Mouse (Mus musculus) ES-Bruce4 (cell line): ENCODE measurements around the gene Exoc3l. TPM values are rescaled to one million over a fixed set of nuclear protein-coding genes. Genes with fewer than 3 reads are reported as not detected.

ENCODE experiments used
- H3K27ac ChIP-seq: 2 replicates; pipeline ENCODE4 v1.5.1; 2012; ENCODE audit warnings: low read length, inconsistent platforms; ENCODE audit not compliant: insufficient read depth
- H3K27me3 ChIP-seq: 2 replicates; pipeline ENCODE4 v1.6.1; 2012; ENCODE audit warnings: mild to moderate bottlenecking, low read length, inconsistent platforms; ENCODE audit not compliant: control insufficient read depth, poor library complexity, insufficient read depth, severe bottlenecking
- H3K36me3 ChIP-seq: 2 replicates; pipeline ENCODE4 v1.6.1; 2012; ENCODE audit warnings: inconsistent platforms, mild to moderate bottlenecking, low read length, moderate library complexity; ENCODE audit not compliant: control insufficient read depth, poor library complexity, insufficient read depth, severe bottlenecking
- H3K4me1 ChIP-seq: one replicate; pipeline ENCODE4 v1.8.1; 2011; ENCODE audit warnings: low read length; ENCODE audit not compliant: control insufficient read depth, insufficient read depth
- H3K4me3 ChIP-seq: 2 replicates; pipeline ENCODE4 v1.5.1; 2011; ENCODE audit warnings: low read depth, mild to moderate bottlenecking, low read length
- H3K9ac ChIP-seq: 2 replicates; pipeline ENCODE4 v1.6.1; 2012; ENCODE audit warnings: low read depth, mild to moderate bottlenecking, inconsistent platforms; ENCODE audit not compliant: poor library complexity, severe bottlenecking
- H3K9me3 ChIP-seq: replicated peaks from 2 replicates; pipeline ENCODE4 v1.6.1; 2012; ENCODE audit warnings: mild to moderate bottlenecking, low read length, inconsistent platforms; ENCODE audit not compliant: control insufficient read depth, poor library complexity, insufficient read depth, severe bottlenecking
- CTCF ChIP-seq: IDR thresholded peaks from one replicate; pipeline ENCODE4 v1.8.1; 2011; ENCODE audit warnings: low read depth, low read length
- EP300 ChIP-seq: IDR thresholded peaks from 2 replicates; pipeline ENCODE4 v1.6.1; 2011; ENCODE audit warnings: low read depth, low read length; ENCODE audit not compliant: insufficient read depth
- POLR2A ChIP-seq: IDR thresholded peaks from one replicate; pipeline ENCODE4 v1.8.1; 2011; ENCODE audit warnings: low read length; ENCODE audit not compliant: insufficient read depth
- polyA plus RNA-seq: library from polyadenylated mRNA; stranded (reverse); fragments of >200 nt; gene quantifications from 2 replicates; pipeline ENCODE4 v1.2.4, GENCODE M21; 2011; ENCODE audit warnings: low read depth; ENCODE audit not compliant: missing spikeins, insufficient read depth, insufficient read length

The Exoc3l gene
- polyA plus RNA-seq, 1 experiment = 2.3 TPM

- no peaks in the 10 kb centered on the region for H3K9me3 ChIP-seq
- no peak for TF ChIP-seq EP300
- TF ChIP-seq POLR2A = no peak
- TF ChIP-seq CTCF = no peak
- no peak overlapping the region for H3K4me3 ChIP-seq
- H3K27me3 ChIP-seq = no peaks in the 10 kb centered on the region
- H3K27ac ChIP-seq = no peak overlapping the region
- no peaks in the 10 kb centered on the region for H3K36me3 ChIP-seq
- H3K9ac ChIP-seq = no peak overlapping the region
- H3K4me1 ChIP-seq = no peaks in the 10 kb centered on the region
These were observed 22.0 kb upstream of the Exoc3l start for GRCm38 (mm10) chr8:105317941-105318340.

- no peak overlapping the region for H3K4me3 ChIP-seq
- no peaks in the 10 kb centered on the region for H3K9me3 ChIP-seq
- H3K9ac ChIP-seq = no peak overlapping the region
- TF ChIP-seq POLR2A (no peak), EP300 (no peak), CTCF (no peak)
- no peaks in the 10 kb centered on the region for H3K4me1 ChIP-seq
- no peaks in the 10 kb centered on the region for H3K36me3 ChIP-seq
- no peaks in the 10 kb centered on the region for H3K27me3 ChIP-seq
- no peak overlapping the region for H3K27ac ChIP-seq
These were observed 19.3 kb upstream of the Exoc3l start for GRCm38 (mm10) chr8:105315073-105315769.

DNA sequence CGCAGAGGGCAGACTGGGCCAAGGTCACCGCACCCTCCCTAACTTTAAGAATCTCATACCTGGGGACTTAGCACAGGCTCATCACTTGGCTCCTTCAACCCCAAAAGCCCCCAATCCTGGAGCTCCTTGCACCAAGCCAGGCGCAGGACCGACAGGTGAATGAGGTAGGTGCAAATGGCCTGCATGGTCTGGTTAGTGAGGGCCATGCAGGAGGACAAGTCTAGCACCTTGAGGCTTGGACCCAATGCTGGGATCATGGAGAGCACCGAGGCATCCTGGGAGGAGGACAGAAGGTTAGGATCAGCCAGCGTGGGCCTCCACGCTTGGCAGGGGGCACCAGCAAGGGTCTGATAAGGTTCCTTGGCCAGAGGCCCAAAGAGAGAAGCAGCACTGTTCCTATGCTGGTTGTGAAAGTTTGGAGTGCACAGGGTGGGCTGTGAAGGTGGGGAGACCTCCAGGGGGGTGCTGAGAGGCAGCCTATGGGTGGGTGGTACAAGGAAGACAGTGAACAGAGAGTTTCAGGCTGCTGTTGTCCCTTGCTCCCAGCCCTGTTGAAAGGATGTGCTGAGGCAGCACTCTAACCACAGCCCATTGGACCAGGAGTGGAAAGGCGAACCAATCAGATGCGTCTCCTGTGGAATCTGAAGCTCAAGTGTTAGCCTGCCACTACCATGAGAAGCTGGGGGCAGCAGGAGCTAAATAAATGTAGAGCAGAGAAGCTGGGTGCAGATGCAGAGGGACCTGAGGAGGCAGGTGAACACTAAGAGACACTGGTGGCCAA, 17.9 kb upstream of the Exoc3l start:
- Histone ChIP-seq H3K9ac (no peak overlapping the region), H3K9me3 (no peaks in the 10 kb centered on the region), H3K4me3 (no peak overlapping the region), H3K27me3 (no peaks in the 10 kb centered on the region), H3K27ac (no peak overlapping the region), H3K4me1 (no peaks in the 10 kb centered on the region), H3K36me3 (no peaks in the 10 kb centered on the region)
- TF ChIP-seq CTCF (no peak), POLR2A (no peak), EP300 (no peak)

DNA sequence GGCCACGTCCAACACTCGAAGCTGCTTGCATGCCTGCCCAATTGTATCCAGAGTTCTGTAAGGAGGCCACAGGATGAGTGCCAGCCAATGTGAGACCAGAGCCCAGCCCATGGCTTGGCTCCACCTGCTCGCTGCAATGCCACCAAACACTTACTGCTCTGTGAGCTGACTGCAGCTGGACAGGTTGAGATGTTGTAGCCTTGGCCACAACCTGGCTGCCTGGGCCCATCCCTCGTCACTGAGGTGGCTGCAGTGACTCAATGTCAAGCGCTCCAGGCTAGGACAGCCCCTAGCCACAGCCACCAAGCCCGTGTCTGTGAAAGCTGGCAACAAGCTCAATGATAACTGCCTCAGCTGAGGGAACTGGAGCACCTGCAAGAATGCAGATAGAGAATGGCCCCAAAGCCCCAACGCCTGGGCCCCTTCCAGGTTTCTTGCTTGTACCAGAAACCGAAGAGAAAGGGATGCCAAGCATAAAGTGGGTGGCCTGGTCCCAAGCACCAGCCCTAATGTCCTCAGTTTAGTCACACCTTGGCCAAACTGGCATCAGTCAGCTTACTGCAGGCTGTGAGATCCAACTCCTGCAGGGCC, 17.1 kb upstream of the Exoc3l start:
- H3K9ac ChIP-seq = no peak overlapping the region
- H3K27me3 ChIP-seq = no peaks in the 10 kb centered on the region
- H3K36me3 ChIP-seq = 0 out of 2 replicates have a peak, but pooled peaks cover 1% of the 10 kb centered on the region
- no peak overlapping the region for H3K27ac ChIP-seq
- TF ChIP-seq EP300 (no peak), POLR2A (no peak), CTCF (no peak)
- H3K9me3 ChIP-seq = no peaks in the 10 kb centered on the region
- no peak overlapping the region for H3K4me3 ChIP-seq
- H3K4me1 ChIP-seq = no peaks in the 10 kb centered on the region

DNA sequence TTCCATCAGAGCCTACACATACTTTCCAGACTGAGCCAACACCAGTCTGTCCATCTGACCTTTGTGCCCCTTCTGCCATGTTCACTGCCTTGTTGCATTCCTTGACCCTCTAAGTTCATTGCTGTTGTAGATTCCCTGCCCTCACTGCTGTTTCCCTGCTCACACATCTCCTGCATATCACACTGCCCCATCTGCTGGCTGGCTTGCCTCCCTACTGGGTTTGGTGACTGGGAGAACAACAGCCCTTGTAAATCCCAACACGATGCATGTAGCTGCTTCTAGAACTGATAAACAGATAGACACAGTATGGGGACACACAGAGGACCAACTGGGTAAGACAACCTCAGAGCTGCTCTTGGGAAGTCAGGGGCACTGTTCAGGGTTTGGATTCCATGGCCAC, 15.8 kb upstream of the Exoc3l start:
- Histone ChIP-seq H3K36me3 (0 out of 2 replicates have a peak, but pooled peaks cover 6% of the 10 kb centered on the region), H3K27ac (no peak overlapping the region), H3K4me3 (no peak overlapping the region), H3K4me1 (no peaks in the 10 kb centered on the region), H3K27me3 (no peaks in the 10 kb centered on the region), H3K9me3 (no peaks in the 10 kb centered on the region), H3K9ac (no peak overlapping the region)
- no peak for TF ChIP-seq CTCF
- TF ChIP-seq POLR2A = no peak
- TF ChIP-seq EP300 = no peak
